Mouse (Mus musculus): Measurements from ENCODE around the gene Anapc11. TPM values are rescaled to one million over a fixed set of nuclear protein-coding genes. Genes with fewer than 3 reads are reported as not detected.

The Anapc11 gene
- total RNA-seq, 2 experiments from 2014 or later: 113 to 115 TPM

- no peak for DNase-seq
- intact Hi-C loops (cut with DNase I): no loop called here
Observed at GRCm38 (mm10) chr11:120642939-120643600, 44.8 kb downstream of the Anapc11 start.

GRCm38 (mm10) chr11:120643601-120643987 lies 45.4 kb downstream of the Anapc11 start, which contains the start of gene Pycr1:
Pycr1 (minus strand) TSS chr11:120643769.
- intact Hi-C loops (cut with DNase I): no loop called here

GRCm38 (mm10) chr11:120647047-120647830 lies 49.0 kb downstream of the Anapc11 start:
- DNase-seq: no peak
- intact Hi-C loops (cut with DNase I): no loop called here

More at GRCm38 (mm10) chr11:120643601-120643987, 45.4 kb downstream of the Anapc11 start, which contains the start of gene Pycr1:
- DNase-seq: peak; percentile 94

GRCm38 (mm10) chr11:120648001-120648476 lies 49.8 kb downstream of the Anapc11 start, which contains the start of gene Myadml2:
Myadml2 (minus strand) TSS chr11:120648158.
- intact Hi-C loops (cut with DNase I): no loop called here
- no peak for DNase-seq

GRCm38 (mm10) chr11:120651872-120652271 lies 53.7 kb downstream of the Anapc11 start:
- no peak for DNase-seq
- intact Hi-C loops (cut with DNase I): no loop called here

GRCm38 (mm10) chr11:120654741-120655140 lies 56.5 kb downstream of the Anapc11 start:
- no peak for DNase-seq
- intact Hi-C loops (cut with DNase I): no loop called here

GRCm38 (mm10) chr11:120657301-120657700 lies 59.1 kb downstream of the Anapc11 start:
- intact Hi-C loops (cut with DNase I): no loop called here
- no peak for DNase-seq

Small RNA genes lying within 50 kb of the gene (microRNA-seq; reads per million reads assigned to microRNA genes)
- gene Mir6936: not detected

Other genes with a start within 250 kb of the Anapc11 start
- 1,000 to 10,000 TPM; 3,514 to 3,537 TPM for gene Actg1, start 249.9 kb upstream of the Anapc11 start, total RNA-seq (2021)
- gene Fscn2, start 236.9 kb upstream of the Anapc11 start, total RNA-seq (2021): under 1 TPM; 0.42 to 0.44 TPM
- 100 to 1,000 TPM in 1 of 2 experiments, 10 to 100 TPM in 1; 94.5 to 100 TPM for gene Faap100, start 219.7 kb upstream of the Anapc11 start, total RNA-seq (2021)
- 10 to 100 TPM; 63.8 to 66.2 TPM for gene Nploc4, start 160.7 kb upstream of the Anapc11 start, total RNA-seq (2021)
- 10 to 100 TPM in 1 of 2 experiments, under 1 TPM in 1; 0.77 to 13.3 TPM for gene Tspan10, start 155.8 kb upstream of the Anapc11 start, total RNA-seq (2021)
- gene Pde6g, start 144.9 kb upstream of the Anapc11 start, total RNA-seq (2021): under 1 TPM; 0.22 to 0.32 TPM
- 1 to 10 TPM; 7.9 to 9.6 TPM for gene Oxld1, start 140.4 kb upstream of the Anapc11 start, total RNA-seq (2021)
- gene Ccdc137, start 140.3 kb upstream of the Anapc11 start, total RNA-seq (2021): 10 to 100 TPM; 21.2 to 24.6 TPM
- 10 to 100 TPM; 43.9 to 46.0 TPM for gene Arl16, start 130.8 kb upstream of the Anapc11 start, total RNA-seq (2021)
- gene Mrpl12, start 113.8 kb upstream of the Anapc11 start, total RNA-seq (2021): 10 to 100 TPM; 74.4 to 74.5 TPM
- gene Slc25a10, start 106.6 kb upstream of the Anapc11 start, total RNA-seq (2021): 10 to 100 TPM; 27.2 to 27.6 TPM
- under 1 TPM in 1 of 2 experiments, not detected in 1; 0.18 TPM for gene Gcgr, start 67.7 kb upstream of the Anapc11 start, total RNA-seq (2021)
- gene Mcrip1, start 48.7 kb upstream of the Anapc11 start, total RNA-seq (2021): 100 to 1,000 TPM; 105 to 113 TPM
- gene Ppp1r27, start 47.3 kb upstream of the Anapc11 start, total RNA-seq (2021): not detected
- 100 to 1,000 TPM; 187 to 203 TPM for gene P4hb, start 25.2 kb upstream of the Anapc11 start, total RNA-seq (2021)
- gene Arhgdia, start 16.8 kb upstream of the Anapc11 start, total RNA-seq (2021): 100 to 1,000 TPM; 351 to 368 TPM
- gene Alyref, start 56 bp upstream of the Anapc11 start, total RNA-seq (2021): 100 to 1,000 TPM; 111 to 113 TPM
- gene Npb, start 10.1 kb downstream of the Anapc11 start, total RNA-seq (2021): 1 to 10 TPM in 1 of 2 experiments, not detected in 1; 1.4 TPM
- gene Pcyt2, start 19.5 kb downstream of the Anapc11 start, total RNA-seq (2021): 100 to 1,000 TPM; 144 to 168 TPM
- 10 to 100 TPM; 37.5 to 38.0 TPM for gene Sirt7, start 26.8 kb downstream of the Anapc11 start, total RNA-seq (2021)
- 10 to 100 TPM; 83.3 to 85.8 TPM for gene Mafg, start 35.2 kb downstream of the Anapc11 start, total RNA-seq (2021)
- 1 to 10 TPM; 6.1 to 8.3 TPM for gene Pycr1, start 45.3 kb downstream of the Anapc11 start, total RNA-seq (2021)
- gene Myadml2, start 49.7 kb downstream of the Anapc11 start, total RNA-seq (2021): 1 to 10 TPM; 1.0 to 2.9 TPM
- gene Notum, start 62.8 kb downstream of the Anapc11 start, total RNA-seq (2021): 1 to 10 TPM; 4.7 to 7.8 TPM
- 10 to 100 TPM; 79.1 TPM for gene Aspscr1, start 74.6 kb downstream of the Anapc11 start, total RNA-seq (2021)
- gene Cenpx, start 115.3 kb downstream of the Anapc11 start, total RNA-seq (2021): 10 to 100 TPM; 31.2 to 35.1 TPM
- gene Lrrc45, start 115.5 kb downstream of the Anapc11 start, total RNA-seq (2021): 10 to 100 TPM; 76.4 to 78.9 TPM
- 100 to 1,000 TPM; 505 to 551 TPM for gene Rac3, start 123.0 kb downstream of the Anapc11 start, total RNA-seq (2021)
- 1 to 10 TPM; 2.5 to 3.2 TPM for gene Dcxr, start 128.9 kb downstream of the Anapc11 start, total RNA-seq (2021)
- gene Cbr2, start 133.7 kb downstream of the Anapc11 start, total RNA-seq (2021): 1 to 10 TPM; 2.9 to 3.0 TPM
- 10 to 100 TPM; 29.6 to 85.6 TPM for gene Hmga1b, start 164.4 kb downstream of the Anapc11 start, total RNA-seq (2021)
- gene Rfng, start 185.8 kb downstream of the Anapc11 start, total RNA-seq (2021): 10 to 100 TPM; 82.1 to 87.1 TPM
- 100 to 1,000 TPM; 142 to 154 TPM for gene Gps1, start 185.9 kb downstream of the Anapc11 start, total RNA-seq (2021)
- 10 to 100 TPM; 40.2 to 45.5 TPM for gene Dus1l, start 198.0 kb downstream of the Anapc11 start, total RNA-seq (2021)
- gene Fasn, start 226.1 kb downstream of the Anapc11 start, total RNA-seq (2021): 100 to 1,000 TPM; 448 to 457 TPM

Measured in left cerebral cortex, postnatal 4 days (tissue).